Mouse (Mus musculus) megakaryocyte, adult 5-6 weeks (primary cell): ENCODE measurements around the gene Nutm1. TPM values are rescaled to one million over a fixed set of nuclear protein-coding genes. Genes with fewer than 3 reads are reported as not detected.

Experiments
- ATAC-seq: 2 replicates; pipeline ENCODE4 v1.8.0; 2016; ENCODE audit warnings: mild to moderate bottlenecking, inconsistent platforms; ENCODE audit not compliant: poor library complexity, severe bottlenecking
- total RNA-seq, 2 experiments: library from RNA; stranded (forward) in 1 of 2; stranded (reverse) in 1 of 2; fragments of 153-499, 151-499 nt in 1 of 2; fragments of 221-1000, 200-1000 nt in 1 of 2; gene quantifications; 2 replicates each; pipeline versions ENCODE4 v1.2.3 to v1.2.4; 2015 to 2017

The Nutm1 gene
- total RNA-seq, 2 experiments from 2014 or later, result not detected

- no peak for ATAC-seq
Observed at GRCm38 (mm10) chr2:112262779-112263295, 3.7 kb upstream of the Nutm1 start.

GRCm38 (mm10) chr2:112261748-112262653, 2.9 kb upstream of the Nutm1 start, which contains the start of gene Nop10:
Gene Nop10 (plus strand): TSS chr2:112261926.
- peak; percentile 61 for ATAC-seq

GRCm38 (mm10) chr2:112254675-112255515, 4.2 kb downstream of the Nutm1 start:
- ATAC-seq, result peak; percentile 65

- ATAC-seq, result no peak
Observed at GRCm38 (mm10) chr2:112249780-112250453, 9.2 kb downstream of the Nutm1 start.

GRCm38 (mm10) chr2:112247323-112247722, 11.8 kb downstream of the Nutm1 start:
- peak; percentile 54 for ATAC-seq

GRCm38 (mm10) chr2:112246193-112246592, 12.9 kb downstream of the Nutm1 start:
- ATAC-seq, result no peak

- ATAC-seq, result no peak
Observed at GRCm38 (mm10) chr2:112245307-112245706, 13.8 kb downstream of the Nutm1 start.

GRCm38 (mm10) chr2:112241787-112242186, 17.3 kb downstream of the Nutm1 start:
- ATAC-seq, result no peak

GRCm38 (mm10) chr2:112239935-112240721, 19.0 kb downstream of the Nutm1 start:
- ATAC-seq, result peak; percentile 63

- peak; percentile 85 for ATAC-seq
Observed at GRCm38 (mm10) chr2:112239212-112239934, 19.7 kb downstream of the Nutm1 start, which contains the start of gene Lpcat4. Gene Lpcat4 (plus strand): TSS chr2:112239468.

GRCm38 (mm10) chr2:112238006-112238405, 21.1 kb downstream of the Nutm1 start:
- no peak for ATAC-seq

GRCm38 (mm10) chr2:112236620-112237019, 22.5 kb downstream of the Nutm1 start:
- no peak for ATAC-seq

- ATAC-seq, result peak; percentile 98
Observed at GRCm38 (mm10) chr2:112232623-112233022, 26.5 kb downstream of the Nutm1 start.

GRCm38 (mm10) chr2:112224356-112224755, 34.7 kb downstream of the Nutm1 start:
- no peak for ATAC-seq

- ATAC-seq, result no peak
Observed at GRCm38 (mm10) chr2:112222607-112223006, 36.5 kb downstream of the Nutm1 start.

GRCm38 (mm10) chr2:112220880-112221279, 38.2 kb downstream of the Nutm1 start:
- ATAC-seq, result no peak

- 0 out of 2 replicates have a peak, but pooled peaks have one; percentile 41 for ATAC-seq
Observed at GRCm38 (mm10) chr2:112217614-112218013, 41.5 kb downstream of the Nutm1 start.

GRCm38 (mm10) chr2:112215977-112216376, 43.1 kb downstream of the Nutm1 start:
- peak; percentile 88 for ATAC-seq

- no peak for ATAC-seq
Observed at GRCm38 (mm10) chr2:112210699-112211098, 48.4 kb downstream of the Nutm1 start.
